Mouse (Mus musculus) C2C12 (cell line): ENCODE measurements at regions not wholly inside any gene's neighbourhood (a gene's known extent, or its start where the extent isn't known, plus 50 kb on each side); places are given as distances from the start of the nearest gene placed in this dataset.

Experiments
- CTCF ChIP-seq: IDR thresholded peaks from one replicate; pipeline ENCODE4 v1.5.1; 2011; ENCODE audit not compliant: control insufficient read depth, insufficient read depth, insufficient read length
- FOSL1 ChIP-seq: IDR thresholded peaks from one replicate; pipeline ENCODE4 v1.8.0; 2011; ENCODE audit warnings: mild to moderate bottlenecking, low read length; ENCODE audit not compliant: poor library complexity, insufficient read depth, severe bottlenecking
- MYOD1 ChIP-seq: IDR thresholded peaks from one replicate; pipeline ENCODE4 v1.6.1; 2011; ENCODE audit warnings: low read depth; ENCODE audit not compliant: control insufficient read depth, insufficient read length
- USF1 ChIP-seq: IDR thresholded peaks from one replicate; pipeline ENCODE4 v1.6.1; 2011; ENCODE audit warnings: low read depth, mild to moderate bottlenecking, control low read depth, moderate library complexity

- no peak for TF ChIP-seq CTCF
- TF ChIP-seq USF1 = no peak
- no peak for TF ChIP-seq MYOD1
- no peak for TF ChIP-seq FOSL1
These were observed 597.9 kb upstream of the Manea start for GRCm38 (mm10) chr4:26944617-26945016.
